Mouse (Mus musculus) common myeloid progenitor, adult 5-6 weeks (primary cell): Measurements from ENCODE around the gene Fmo6. TPM values are rescaled to one million over a fixed set of nuclear protein-coding genes. Genes with fewer than 3 reads are reported as not detected.
A peak's percentile ranks its signal among the peaks of the same experiment; 100 is the strongest.

Experiments
- ATAC-seq: replicated peaks from 2 replicates; pipeline ENCODE4 v1.8.0; 2016; ENCODE audit warnings: low read depth, mild to moderate bottlenecking, moderate TSS enrichment, inconsistent platforms; ENCODE audit not compliant: poor library complexity, severe bottlenecking
- total RNA-seq: library from RNA; stranded (forward); fragments of 200-1000, 187-1606 nt; gene quantifications from 2 replicates; pipeline ENCODE4 v1.2.3, GENCODE M21; 2017

The Fmo6 gene
- not detected in 2 replicates for total RNA-seq

- ATAC-seq = no peak
Measured at GRCm38 (mm10) chr1:162937415-162937814, at the start of gene Fmo6. Gene Fmo6 (minus strand): TSS chr1:162937515.

DNA sequence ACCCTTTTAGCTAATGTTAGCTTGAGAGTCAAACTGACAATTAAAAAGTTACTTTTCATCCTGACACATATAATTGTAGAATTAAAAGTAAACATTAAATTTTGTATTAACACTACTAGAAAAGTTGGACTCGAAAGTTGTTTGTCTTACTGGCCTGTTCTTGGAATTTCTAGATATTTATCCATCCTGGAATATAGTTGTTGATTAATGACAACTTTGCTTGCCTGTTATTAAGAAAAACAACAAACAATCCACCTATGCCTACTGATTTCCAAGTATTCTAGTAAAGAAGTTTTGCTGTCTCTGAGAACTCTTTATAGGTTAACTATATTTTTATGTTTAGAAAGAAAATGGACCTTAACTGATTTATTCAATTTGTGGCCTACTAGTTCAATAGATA, 49.5 kb upstream of the Fmo6 start:
- ATAC-seq = no peak

GRCm38 (mm10) chr1:162986121-162986748, 48.9 kb upstream of the Fmo6 start:
- no peak for ATAC-seq

GRCm38 (mm10) chr1:162984428-162984827, 47.1 kb upstream of the Fmo6 start, which contains the start of gene Fmo3:
Gene Fmo3 (minus strand): TSS chr1:162984528.
- no peak for ATAC-seq

- no peak for ATAC-seq
Measured at GRCm38 (mm10) chr1:162963556-162963955, 26.2 kb upstream of the Fmo6 start.

GRCm38 (mm10) chr1:162957422-162957821, 20.1 kb upstream of the Fmo6 start:
- ATAC-seq = no peak

GRCm38 (mm10) chr1:162953079-162953478, 15.8 kb upstream of the Fmo6 start:
- ATAC-seq = no peak

- no peak for ATAC-seq
Measured at GRCm38 (mm10) chr1:162949763-162950162, 12.4 kb upstream of the Fmo6 start.

DNA sequence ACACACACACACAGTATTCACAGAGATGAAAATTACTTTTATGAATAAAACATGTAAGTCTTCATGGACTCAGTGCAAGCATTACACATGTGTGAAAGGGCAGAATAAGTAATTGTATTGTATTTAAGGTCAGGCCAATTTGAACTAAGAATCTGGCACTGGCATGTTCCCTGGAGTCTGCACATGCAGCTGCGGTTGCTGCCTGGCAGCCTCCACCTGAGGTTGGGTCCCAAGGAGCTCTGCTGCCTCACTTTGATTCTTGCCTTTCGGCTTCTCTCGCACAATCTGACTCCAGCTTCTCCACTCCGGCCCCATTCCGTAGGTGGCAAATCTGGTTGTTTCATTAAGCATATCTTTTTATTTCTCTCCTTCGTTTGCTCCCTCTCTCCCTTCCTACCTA, 10.6 kb upstream of the Fmo6 start:
- ATAC-seq = no peak

DNA sequence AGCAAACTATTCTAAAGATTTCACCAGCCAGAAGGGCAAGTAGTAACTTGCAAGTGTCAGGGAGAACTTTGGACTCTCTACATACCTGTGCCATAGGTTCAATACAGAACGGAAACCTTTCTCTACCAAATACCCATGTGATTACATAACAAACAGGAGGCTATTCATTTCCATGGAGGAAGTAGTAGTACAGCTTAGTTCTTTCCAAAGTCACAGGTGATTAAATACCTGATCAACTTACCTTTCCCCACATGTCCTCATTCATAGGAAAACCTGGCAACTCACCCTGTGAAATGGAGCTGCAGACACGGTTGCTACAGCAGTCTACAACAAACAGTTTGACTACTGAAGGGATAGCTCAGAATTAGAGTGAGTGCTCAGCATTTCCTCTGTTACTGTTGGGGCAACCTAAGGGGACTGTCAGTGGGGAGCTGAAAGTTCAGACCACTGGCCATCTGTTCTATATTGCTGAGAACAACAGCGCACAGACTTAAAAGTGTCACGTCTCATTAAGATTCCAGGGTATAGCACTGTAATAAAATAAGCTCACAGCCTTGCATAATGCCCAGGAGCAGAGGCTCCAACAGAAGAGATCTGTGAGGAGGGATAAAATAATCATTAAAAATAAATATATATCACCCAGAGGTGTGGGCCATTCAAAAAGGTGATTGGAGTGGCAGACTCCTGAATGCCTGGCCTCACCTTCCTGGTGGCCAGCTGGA, 9.7 kb upstream of the Fmo6 start:
- ATAC-seq = no peak

GRCm38 (mm10) chr1:162943700-162944099, 6.4 kb upstream of the Fmo6 start:
- 0 out of 2 replicates have a peak, but pooled peaks have one; percentile 39 for ATAC-seq

DNA sequence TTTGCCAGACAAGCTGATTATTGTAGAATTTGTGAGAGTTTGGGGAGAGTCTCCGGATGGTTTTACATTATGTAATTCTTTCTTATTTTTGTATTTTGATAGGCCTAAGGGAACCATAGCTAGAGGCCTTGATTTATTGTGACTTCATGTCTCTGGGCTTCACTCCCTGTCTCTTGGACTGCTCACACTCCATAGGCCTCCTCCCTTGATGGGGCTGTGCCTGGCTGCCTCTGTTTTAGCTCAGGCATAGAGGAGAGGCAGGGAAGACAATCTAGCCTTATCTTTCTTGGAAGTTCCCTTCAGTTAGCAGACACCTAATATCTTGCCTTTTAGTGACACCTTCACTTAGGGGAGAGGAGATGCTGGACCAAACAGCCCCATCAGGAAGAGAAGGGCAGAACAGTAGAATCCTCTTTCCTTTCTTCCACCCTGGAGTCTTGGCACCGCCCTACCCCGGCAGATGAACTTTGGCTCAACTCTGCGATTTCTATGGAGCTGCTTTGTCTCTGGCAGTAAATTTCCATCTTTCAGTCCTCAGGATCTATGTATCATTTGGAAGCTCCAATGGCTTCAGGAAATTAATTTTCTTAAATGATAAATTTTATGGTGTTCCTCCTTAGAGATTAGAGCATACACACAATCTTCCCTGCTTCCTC, 1.5 kb upstream of the Fmo6 start:
- no peak for ATAC-seq

DNA sequence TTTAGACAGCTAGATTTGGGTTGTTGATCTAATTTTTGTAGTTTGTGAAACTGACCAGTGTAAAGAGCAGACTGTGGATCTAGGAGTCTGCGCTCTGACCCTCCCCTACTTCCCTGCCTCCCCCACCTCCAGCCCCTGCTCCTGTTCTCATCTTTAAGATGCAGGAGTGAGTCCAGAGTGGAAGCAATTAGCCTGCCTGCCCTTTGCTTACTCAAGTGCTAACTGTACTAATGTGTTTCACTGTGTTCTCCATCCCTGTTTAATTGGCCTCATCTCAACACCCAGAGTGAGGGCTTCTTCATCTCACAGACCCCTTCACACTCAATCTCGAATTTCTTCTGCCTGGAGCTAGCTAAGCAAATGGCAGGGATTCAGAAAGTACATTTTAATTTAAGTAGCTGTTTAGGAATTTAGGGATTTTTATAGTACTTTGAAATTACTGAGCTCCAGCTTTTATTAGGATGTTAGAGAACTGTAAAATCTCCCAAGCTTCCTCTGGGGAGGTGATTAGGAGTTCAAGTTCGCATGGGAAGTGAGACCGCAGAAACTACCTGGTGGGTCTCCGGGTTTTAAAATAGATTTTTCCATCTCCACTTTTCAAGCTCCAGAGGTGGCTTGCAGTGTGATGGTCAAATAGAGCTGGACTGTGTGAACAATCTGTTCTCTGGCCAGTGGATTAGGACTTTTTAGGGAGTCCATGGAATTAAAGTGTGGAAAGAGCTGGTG, 818 bp upstream of the Fmo6 start:
- ATAC-seq = no peak

- ATAC-seq = no peak
Measured at GRCm38 (mm10) chr1:162934374-162935012, 2.8 kb downstream of the Fmo6 start.

DNA sequence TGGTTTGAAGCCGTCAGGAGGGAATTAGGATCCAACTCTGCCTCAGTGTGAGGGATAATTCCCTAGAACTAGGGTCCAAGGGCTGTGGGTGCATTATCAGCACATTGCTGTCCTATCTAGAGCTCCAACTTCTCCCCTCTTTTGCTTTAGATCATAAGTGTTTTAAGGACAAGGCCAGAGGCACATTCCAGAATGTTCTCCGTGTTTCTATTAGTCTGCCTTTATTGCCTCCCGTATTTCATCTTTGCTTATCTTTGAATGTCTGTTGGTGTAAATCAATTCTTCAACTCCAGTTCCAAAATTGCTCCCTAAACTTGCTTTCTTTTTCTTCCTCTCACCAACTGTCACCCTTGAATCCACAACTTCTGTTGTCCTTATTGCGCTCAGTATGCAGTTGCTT, 4.9 kb downstream of the Fmo6 start:
- ATAC-seq = no peak

GRCm38 (mm10) chr1:162931880-162932279, 5.4 kb downstream of the Fmo6 start:
- ATAC-seq = no peak

DNA sequence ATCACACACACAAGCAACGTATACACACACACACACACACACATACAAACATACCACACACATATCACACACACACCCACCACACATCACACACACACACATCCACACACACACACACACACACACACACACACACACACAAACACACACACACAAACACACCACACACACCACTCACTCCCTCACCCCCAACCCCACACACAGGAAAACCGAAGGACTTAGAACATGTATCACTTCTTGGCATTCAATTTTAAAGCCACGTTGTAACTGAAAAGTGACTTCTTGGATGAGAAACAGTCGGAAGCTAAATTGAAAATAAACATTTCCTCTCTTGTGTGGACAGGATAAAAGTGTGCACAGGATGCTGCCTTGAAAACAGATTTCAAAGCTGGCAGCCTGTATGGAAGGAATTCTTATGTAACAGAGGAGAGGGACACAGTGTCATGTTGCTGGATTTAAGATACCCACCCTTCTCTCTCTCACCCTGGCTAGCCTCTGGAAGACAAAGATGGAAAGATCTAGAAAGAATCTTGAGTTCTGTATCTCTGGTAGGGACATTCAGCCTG, 5.9 kb downstream of the Fmo6 start:
- no peak for ATAC-seq

DNA sequence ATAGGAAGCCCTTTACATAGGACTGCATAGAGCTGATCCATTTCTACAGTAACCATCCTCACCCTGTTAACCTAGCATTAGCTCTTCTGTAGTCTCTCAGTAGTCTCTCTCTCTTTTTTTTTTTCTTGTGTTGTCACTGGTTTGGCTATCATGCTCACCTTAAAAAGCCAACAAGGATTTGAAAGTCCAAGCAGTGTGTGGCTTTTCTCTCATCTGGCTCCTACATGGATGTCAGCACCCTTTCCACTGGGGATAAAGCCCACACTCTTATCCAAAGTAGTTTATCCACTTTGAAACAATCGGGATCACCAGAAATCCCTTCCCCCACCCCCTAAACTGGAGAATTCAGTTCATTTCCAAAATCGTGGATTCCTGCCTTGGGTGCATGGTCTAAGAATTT, 6.7 kb downstream of the Fmo6 start:
- no peak for ATAC-seq

GRCm38 (mm10) chr1:162929146-162929545, 8.2 kb downstream of the Fmo6 start:
- no peak for ATAC-seq

GRCm38 (mm10) chr1:162925121-162925520, 12.2 kb downstream of the Fmo6 start:
- ATAC-seq = no peak
